Mouse (Mus musculus): ENCODE results near the gene Pim2. TPM values are rescaled to one million over a fixed set of nuclear protein-coding genes. Genes with fewer than 3 reads are reported as not detected.

Gene Pim2
- polyA plus RNA-seq (2017; shearing (Covaris generic)): 233 TPM

DNA sequence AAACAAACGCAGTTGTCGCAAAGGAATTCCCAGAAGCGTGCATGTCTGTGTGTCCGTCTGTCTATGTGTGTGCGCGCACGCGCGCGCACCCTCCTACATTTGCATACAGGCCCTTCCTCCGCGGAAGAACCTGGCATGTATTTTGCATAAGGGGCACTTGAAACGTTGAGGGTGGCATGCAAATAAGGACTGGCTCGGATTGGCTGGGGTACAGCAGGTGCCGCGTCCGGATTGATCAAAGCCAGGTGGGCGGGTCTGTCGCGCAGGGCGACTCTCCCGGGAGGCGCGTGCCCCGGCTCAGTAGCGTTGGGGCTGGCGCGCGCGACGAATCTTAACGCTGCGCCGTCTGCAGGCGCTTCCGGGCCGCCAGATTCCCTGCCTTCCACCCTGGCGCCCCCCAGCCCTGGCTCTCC, at the start of gene Pim2:
Gene Pim2 (plus strand): TSS at position 256 of the 413 bp plus-strand sequence.

DNA sequence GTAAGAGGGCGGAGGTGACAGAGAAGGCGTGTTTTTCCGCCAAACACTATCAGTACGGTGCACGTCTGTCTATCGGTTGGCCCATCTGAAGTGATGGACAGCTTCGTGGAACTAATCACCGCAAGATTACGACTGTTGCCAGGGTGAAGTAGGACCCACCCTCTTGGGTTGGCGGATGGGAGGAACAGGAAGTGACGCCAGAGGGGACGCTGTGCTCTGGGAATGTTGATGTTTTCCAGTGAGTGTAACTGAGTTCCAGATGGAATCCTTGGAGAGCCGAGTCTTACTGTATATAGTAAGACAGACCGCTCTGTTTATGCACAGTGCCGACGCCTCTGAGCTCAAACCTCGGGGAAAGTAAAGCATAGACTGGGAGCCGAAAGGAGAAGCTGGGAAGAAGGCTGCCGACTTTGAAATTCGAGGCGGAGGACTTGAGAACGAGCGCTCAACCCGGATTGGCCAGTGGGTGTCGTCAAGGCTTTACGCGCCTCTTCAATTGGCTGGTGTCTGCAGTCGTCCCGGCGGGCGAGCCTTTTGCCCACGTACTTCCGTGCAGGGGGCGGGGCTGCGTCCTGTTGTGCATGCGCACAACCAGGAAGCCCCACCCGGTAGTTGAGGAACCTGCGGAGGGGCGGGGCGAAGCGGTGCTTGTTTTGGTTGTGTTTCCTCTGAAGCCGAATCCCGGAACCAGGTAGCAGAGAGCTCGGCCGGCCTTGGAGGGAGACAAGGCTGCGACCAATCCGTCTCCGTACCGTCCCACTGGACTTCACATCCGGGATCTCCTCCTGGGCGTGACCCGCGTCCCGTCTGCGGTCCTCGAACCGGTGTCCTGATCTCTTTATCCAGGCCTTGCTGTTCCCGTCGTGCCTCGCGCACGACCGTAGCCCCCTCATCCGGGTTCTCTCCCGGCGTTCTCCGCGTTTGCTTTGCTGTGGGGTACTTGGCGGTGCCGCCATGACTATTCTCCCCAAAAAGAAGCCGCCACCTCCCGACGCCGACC, 36.6 kb upstream of the Pim2 start, which contains the start of gene Otud5:
Gene Otud5 (plus strand): TSS at position 202 of the 1,000 bp plus-strand sequence.

DNA sequence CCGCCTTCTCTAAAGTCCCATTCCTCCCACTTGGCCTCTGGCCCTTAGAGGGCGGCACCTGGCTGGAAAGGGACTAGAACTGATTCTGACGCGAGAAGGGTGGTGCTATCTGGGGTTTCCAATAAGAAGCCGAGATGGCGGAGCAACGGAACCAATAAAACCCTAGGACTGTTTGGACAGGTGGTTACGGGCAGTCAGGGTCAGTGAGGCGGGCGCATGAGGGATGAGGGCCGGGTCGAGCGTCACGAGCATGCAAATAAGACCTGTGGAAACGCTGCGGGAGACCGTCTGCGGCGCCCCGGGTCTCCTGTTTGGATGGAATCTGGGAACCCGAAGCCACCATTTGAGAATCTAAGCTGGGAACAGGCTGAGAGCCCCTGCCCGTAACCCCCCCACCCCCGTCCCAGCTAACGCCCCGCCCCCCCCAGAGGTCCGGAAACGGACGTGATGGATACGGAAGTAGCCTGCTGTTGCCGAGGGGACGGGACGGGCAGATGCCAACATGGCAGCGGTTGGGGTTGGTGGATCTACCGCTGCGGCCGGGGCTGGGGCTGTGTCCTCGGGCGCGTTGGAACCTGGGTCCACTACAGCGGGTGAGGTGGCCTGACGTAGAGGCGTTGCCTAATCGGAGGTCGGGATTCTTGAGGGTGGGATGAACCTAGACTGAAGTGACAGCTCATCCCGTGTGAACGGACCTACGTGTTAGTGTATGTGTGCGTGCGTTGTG, 5.9 kb downstream of the Pim2 start, which contains the start of gene Slc35a2:
Gene Slc35a2 (plus strand): TSS at position 188 of the 727 bp plus-strand sequence.

GRCm38 (mm10) chrX:7898880-7899874, 21.1 kb downstream of the Pim2 start, which contains the start of the genes Pqbp1 and Timm17b:
Gene Pqbp1 (minus strand): TSS chrX:7899269.
Gene Timm17b (plus strand): TSS chrX:7899357.

DNA sequence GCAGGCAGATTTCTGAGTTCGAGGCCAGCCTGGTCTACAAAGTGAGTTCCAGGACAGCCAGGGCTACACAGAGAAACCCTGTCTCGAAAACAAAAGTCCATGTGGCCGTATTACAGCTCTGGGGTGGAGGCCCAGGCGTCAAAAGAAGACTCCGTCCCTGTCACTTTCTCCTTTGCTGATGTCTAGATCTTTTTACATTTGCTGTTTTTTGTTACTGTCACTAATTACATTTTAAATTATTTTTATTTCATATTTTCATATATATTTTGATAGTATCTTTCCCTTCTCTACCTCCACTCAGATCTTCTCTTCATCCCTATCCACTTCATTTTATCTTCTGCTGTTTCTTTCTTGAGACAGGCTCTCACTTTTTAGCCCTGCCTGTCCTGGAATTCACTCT, 29.7 kb downstream of the Pim2 start, which contains the start of gene Gm10491:
Gene Gm10491 (minus strand): TSS at position 101 of the 400 bp plus-strand sequence.

GRCm38 (mm10) chrX:7909242-7909641, 31.2 kb downstream of the Pim2 start, which contains the start of gene Gm10490:
Gene Gm10490 (plus strand): TSS chrX:7909542.

GRCm38 (mm10) chrX:7919601-7920383, 41.7 kb downstream of the Pim2 start, which contains the start of gene Pcsk1n:
Gene Pcsk1n (plus strand): TSS chrX:7919822.

DNA sequence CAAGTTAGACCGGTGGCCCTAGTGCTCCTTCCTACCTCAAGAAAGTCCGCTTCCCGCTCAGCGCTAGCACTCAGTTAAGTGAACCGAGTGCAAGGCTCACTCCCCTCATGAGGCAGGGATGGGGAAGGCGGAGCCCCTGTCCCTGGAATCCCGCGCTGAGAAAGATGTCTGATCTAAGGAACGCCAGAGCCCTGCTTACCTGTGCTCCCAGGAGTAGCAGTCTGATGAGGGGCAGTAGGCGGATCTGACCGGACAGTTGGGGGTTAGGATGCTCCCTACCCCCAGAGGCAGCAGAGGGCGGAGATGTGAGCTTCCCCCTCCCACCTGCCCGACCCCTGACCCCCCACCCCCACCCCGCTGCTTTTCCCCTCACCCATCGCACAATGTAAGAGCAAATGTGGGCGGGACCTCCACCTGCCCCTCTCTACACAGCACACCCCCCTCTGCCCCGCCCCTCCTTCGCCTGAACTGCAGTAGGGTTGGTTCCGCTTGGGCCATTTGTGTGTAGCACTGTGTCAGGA, 50.3 kb downstream of the Pim2 start, which contains the start of gene Eras:
Gene Eras (minus strand): TSS at position 338 of the 521 bp plus-strand sequence.

Other genes starting within 250 kb of the Pim2 start
- gene Syp, start 239.8 kb upstream of the Pim2 start, polyA plus RNA-seq (2017; shearing (Covaris generic)): not detected
- 21.6 TPM for gene Prickle3, start 221.0 kb upstream of the Pim2 start, polyA plus RNA-seq (2017; shearing (Covaris generic))
- 30.3 TPM for gene Plp2, start 206.9 kb upstream of the Pim2 start, polyA plus RNA-seq (2017; shearing (Covaris generic))
- gene Magix, start 197.0 kb upstream of the Pim2 start, polyA plus RNA-seq (2017; shearing (Covaris generic)): not detected
- 68.3 TPM for gene Gpkow, start 181.1 kb upstream of the Pim2 start, polyA plus RNA-seq (2017; shearing (Covaris generic))
- 98.4 TPM for gene Wdr45, start 163.9 kb upstream of the Pim2 start, polyA plus RNA-seq (2017; shearing (Covaris generic))
- not detected for gene Gm45208, start 156.0 kb upstream of the Pim2 start, polyA plus RNA-seq (2017; shearing (Covaris generic))
- 19.8 TPM for gene Praf2, start 149.8 kb upstream of the Pim2 start, polyA plus RNA-seq (2017; shearing (Covaris generic))
- 0.12 TPM for gene Ccdc120, start 127.4 kb upstream of the Pim2 start, polyA plus RNA-seq (2017; shearing (Covaris generic))
- gene Tfe3, start 115.7 kb upstream of the Pim2 start, polyA plus RNA-seq (2017; shearing (Covaris generic)): 64.9 TPM
- gene Gripap1, start 88.5 kb upstream of the Pim2 start, polyA plus RNA-seq (2017; shearing (Covaris generic)): 104 TPM
- gene Kcnd1, start 56.0 kb upstream of the Pim2 start, polyA plus RNA-seq (2017; shearing (Covaris generic)): 0.19 TPM
- 191 TPM for gene Otud5, start 36.9 kb upstream of the Pim2 start, polyA plus RNA-seq (2017; shearing (Covaris generic))
- 38.7 TPM for gene Slc35a2, start 5.8 kb downstream of the Pim2 start, polyA plus RNA-seq (2017; shearing (Covaris generic))
- gene Pqbp1, start 21.0 kb downstream of the Pim2 start, polyA plus RNA-seq (2017; shearing (Covaris generic)): 170 TPM
- gene Timm17b, start 21.1 kb downstream of the Pim2 start, polyA plus RNA-seq (2017; shearing (Covaris generic)): 101 TPM
- not detected for gene Gm10491, start 29.6 kb downstream of the Pim2 start, polyA plus RNA-seq (2017; shearing (Covaris generic))
- not detected for gene Gm10490, start 31.3 kb downstream of the Pim2 start, polyA plus RNA-seq (2017; shearing (Covaris generic))
- not detected for gene Pcsk1n, start 41.6 kb downstream of the Pim2 start, polyA plus RNA-seq (2017; shearing (Covaris generic))
- gene Eras, start 50.3 kb downstream of the Pim2 start, polyA plus RNA-seq (2017; shearing (Covaris generic)): not detected
- 12.9 TPM for gene Hdac6, start 69.6 kb downstream of the Pim2 start, polyA plus RNA-seq (2017; shearing (Covaris generic))
- gene Gata1, start 99.8 kb downstream of the Pim2 start, polyA plus RNA-seq (2017; shearing (Covaris generic)): not detected
- not detected for gene Glod5, start 140.2 kb downstream of the Pim2 start, polyA plus RNA-seq (2017; shearing (Covaris generic))
- 22.0 TPM for gene Suv39h1, start 196.5 kb downstream of the Pim2 start, polyA plus RNA-seq (2017; shearing (Covaris generic))
- gene Was, start 212.2 kb downstream of the Pim2 start, polyA plus RNA-seq (2017; shearing (Covaris generic)): 51.5 TPM